1 mouse cellular context compared by ENCODE assay signal in genomic region chr3:68676831-68677303, GRCm38 (mm10).
TF ChIP-seq lines count a peak whose summit lies in the region.

No protein-coding gene starts in this region.

TF ChIP-seq in CH12.LX, 34 proteins besides CTCF, POLR2A, EP300 and RAD21 (continued from another document):
- TF ChIP-seq JUN (IDR thresholded peaks at IDR 0.05; ENCODE audit: insufficient read depth, low read depth, low read length) (no peak), SMC3 (IDR thresholded peaks at IDR 0.05; ENCODE audit: low read depth, low read length) (no peak), UBTF (IDR thresholded peaks at IDR 0.05; ENCODE audit: low read depth, low read length) (no peak), JUND (conservative IDR thresholded peaks at IDR 0.05; ENCODE audit: low read depth, low read length) (no peak), BHLHE40 (IDR thresholded peaks at IDR 0.05; ENCODE audit: low read depth, low read length) (peak; percentile 45)
